Mouse (Mus musculus) cerebellum, postnatal 25 days (tissue): Measurements from ENCODE around the gene Pitpnm1.

Experiments used
- DNase-seq, 2 experiments: peaks; one replicate each; pipeline ENCODE4 v3.0.0; 2021; ENCODE audit warnings: mixed read lengths in 2 of 2

Gene Pitpnm1

GRCm38 (mm10) chr19:4096642-4097440 lies 3.0 kb upstream of the Pitpnm1 start, which contains the start of gene Cdk2ap2:
Gene Cdk2ap2 (plus strand): TSS chr19:4097182.
- DNase-seq = peak; percentile 100

DNA sequence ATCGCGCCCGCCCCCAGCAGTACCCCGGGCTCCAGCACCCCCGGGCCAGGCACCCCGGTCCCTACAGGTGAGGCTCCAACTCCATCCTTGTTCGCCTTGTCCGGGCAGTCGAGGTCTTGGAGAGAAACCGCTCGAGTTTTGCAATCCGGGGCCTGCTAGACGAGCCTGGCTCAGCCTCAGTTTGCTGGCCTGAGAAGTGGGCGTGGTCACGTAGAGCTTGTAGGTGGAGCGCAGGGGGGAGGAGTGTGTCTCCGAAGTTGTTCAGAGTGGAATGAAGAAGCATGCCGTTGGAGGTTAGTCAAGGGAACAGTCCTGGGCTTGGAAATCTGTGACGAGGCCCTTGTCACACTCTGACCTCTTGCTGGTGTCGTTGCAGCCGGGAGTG lies 2.4 kb upstream of the Pitpnm1 start:
- DNase-seq = no peak

DNA sequence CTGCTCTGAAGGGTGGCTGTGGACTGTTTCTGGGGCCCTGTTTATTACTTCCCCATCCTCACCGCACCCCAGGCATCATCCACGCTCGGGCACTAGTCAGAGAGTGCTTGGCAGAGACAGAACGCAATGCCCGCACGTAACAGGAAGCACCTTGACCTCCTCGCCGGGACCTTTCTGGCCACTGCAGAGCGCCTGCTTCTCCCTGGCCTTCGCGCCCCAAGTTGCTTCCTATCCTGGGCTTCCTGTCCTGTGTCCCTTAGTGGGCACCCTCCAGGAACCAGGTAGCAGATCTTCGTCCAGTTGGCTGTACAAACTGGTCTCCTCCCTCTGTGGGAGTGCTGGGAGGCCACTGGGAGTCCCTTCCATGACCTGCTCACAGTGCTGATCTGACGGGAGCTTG lies 1.4 kb upstream of the Pitpnm1 start:
- peak; percentile 43 for DNase-seq

DNA sequence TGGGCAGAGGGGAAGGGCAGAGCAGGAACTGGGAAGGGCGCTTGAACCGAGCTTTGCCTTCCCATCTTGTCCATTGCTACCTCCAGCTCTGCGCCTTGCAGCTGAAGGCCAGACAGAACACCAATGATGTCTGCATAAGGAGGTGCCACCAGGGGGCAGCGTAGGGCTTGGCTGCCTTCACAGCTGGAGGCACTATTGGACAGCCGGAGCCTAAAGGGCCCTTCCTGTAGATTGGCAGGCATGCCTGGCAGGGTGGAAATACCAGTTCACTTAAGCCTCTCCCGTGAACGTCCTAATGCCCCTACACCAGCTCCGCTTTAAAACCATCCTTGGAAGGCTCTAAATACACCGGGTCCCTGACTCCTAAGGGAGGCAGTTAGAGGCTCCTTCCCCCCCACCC lies 742 bp upstream of the Pitpnm1 start:
- DNase-seq = peak; percentile 94 to 96

DNA sequence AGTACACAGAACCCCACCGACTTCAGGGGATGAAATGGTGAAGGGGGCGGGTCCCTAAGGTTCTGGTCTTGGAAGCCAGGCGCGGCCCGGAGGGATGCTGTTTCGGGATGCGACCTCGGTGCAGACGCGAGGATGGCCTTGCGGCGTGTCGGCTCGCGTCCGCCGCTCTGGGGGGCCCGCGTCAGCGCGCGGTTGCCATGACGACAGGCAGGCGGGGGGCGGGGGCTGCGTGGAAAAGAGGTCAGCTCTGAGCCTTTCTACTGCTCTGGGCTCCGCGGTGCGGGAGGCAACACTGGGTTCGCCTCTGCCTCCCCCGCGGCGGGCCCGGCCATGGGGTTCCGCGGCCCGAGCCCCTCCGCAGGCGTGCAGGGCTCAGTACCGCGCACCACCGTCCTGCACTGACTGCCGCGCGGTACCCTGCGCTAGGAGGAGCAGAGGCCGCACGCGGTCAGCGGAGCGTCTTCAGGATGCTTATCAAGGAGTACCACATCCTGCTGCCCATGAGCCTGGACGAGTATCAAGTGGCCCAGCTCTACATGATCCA lies 992 bp downstream of the Pitpnm1 start:
- DNase-seq = peak; percentile 89 to 92

GRCm38 (mm10) chr19:4101466-4101865 lies 1.7 kb downstream of the Pitpnm1 start:
- peak; percentile 49 to 60 for DNase-seq

- DNase-seq = peak in 1 of 2 experiments; percentile 28
Measured at GRCm38 (mm10) chr19:4102049-4102448, 2.3 kb downstream of the Pitpnm1 start.

DNA sequence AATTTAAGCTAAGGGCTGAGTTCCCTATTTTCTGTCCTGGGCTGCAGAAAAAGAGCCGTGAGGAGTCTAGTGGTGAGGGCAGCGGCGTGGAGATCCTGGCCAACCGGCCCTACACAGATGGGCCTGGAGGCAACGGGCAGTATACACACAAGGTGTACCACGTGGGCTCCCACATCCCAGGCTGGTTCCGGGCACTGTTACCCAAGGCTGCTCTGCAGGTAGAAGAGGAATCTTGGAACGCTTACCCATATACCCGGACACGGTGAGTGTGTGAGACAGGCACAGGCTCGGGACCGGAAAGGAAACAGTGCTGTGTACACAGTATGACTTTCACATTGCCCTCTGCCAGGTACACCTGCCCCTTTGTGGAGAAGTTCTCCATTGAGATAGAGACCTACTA lies 2.8 kb downstream of the Pitpnm1 start:
- peak; percentile 77 to 82 for DNase-seq

DNA sequence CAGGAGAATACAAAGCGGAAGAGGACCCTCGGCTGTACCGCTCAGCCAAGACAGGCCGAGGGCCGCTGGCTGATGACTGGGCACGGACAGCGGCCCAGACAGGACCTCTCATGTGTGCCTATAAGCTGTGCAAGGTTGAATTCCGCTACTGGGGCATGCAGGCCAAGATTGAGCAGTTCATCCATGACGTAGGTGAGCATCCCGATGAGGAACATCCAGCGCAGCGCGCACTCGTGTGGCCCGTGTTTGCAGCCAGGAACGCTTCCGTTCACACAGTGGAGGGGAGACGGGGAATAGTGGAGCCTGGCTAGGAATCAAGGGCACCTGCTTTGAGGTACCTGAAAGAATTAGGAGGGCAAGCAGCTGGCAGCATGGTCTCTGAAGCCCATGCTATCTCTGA lies 3.5 kb downstream of the Pitpnm1 start:
- peak; percentile 41 to 45 for DNase-seq

DNA sequence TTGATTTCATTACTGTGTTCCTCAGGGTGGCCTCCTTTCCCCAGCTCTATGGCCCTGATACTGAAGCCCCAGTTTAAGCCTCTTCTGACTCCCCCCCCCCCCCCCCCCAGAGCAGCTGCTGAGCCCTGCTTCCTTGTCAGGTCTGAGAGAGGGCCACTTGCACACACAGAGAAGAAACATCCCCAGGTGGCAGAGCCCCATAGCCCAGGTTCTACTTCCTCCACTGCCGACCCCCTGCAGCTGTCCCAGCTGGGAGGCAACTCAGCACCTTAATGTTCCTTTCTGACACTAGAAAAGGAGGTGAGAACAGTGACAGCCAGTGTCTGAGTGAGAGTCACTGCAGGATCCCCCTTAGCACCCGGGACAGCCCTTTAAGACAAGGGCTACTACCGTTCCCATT lies 4.0 kb downstream of the Pitpnm1 start:
- peak in 1 of 2 experiments; percentile 19 for DNase-seq

DNA sequence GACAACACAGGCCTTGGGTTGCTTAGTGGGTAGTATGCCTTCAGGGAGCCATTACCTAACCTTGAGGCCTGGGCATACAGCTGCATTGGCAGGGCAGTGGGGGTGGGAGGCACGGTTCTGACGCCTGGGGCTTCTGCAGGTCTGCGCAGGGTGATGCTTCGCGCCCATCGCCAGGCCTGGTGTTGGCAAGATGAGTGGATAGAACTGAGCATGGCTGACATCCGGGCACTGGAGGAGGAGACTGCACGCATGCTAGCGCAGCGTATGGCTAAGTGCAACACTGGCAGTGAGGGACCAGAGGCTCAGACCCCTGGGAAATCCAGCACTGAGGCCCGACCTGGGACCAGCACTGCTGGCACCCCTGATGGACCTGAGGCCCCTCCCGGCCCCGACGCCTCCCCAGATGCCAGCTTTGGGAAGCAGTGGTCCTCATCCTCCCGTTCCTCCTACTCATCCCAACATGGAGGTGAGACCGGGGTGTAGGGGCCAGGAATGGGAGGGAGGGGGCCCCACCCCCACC lies 4.9 kb downstream of the Pitpnm1 start:
- DNase-seq = peak in 1 of 2 experiments; percentile 40

DNA sequence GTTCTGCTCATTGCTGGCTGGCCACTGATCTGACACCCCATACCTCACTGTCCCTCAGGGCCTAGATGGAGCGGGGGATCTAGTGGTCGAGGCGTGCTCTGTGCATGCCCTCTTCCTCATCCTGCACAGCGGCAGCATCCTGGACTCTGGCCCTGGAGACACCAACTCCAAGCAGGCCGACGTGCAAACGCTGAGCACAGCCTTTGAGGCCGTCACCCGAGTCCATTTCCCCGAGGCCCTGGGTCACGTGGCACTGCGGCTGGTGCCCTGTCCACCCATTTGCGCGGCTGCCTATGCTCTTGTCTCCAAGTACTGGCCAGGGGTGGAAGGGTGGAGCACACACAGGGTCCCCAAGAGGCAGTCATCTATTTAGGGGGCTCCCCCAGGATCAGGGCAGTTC lies 6.9 kb downstream of the Pitpnm1 start:
- DNase-seq = peak in 1 of 2 experiments; percentile 30

DNA sequence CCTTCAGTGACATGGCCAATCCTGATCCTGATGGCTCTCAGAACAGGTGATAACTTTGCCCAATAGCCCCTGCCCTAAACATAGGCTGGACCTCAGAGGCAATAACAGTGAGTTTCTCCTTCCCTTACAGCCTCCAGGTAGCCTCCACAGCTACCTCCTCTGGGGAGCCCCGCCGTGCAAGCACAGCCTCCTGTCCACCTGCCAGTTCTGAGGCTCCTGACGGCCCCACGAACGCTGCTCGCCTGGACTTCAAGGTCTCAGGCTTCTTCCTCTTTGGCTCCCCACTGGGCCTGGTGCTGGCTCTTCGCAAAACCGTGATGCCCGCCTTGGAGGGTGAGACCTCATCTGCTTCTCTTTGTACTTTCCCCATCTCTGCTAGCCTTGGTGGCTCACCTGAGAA lies 8.7 kb downstream of the Pitpnm1 start:
- DNase-seq = no peak

GRCm38 (mm10) chr19:4112063-4112960 lies 12.5 kb downstream of the Pitpnm1 start:
- peak in 1 of 2 experiments; percentile 31 for DNase-seq

GRCm38 (mm10) chr19:4113186-4113805 lies 13.5 kb downstream of the Pitpnm1 start:
- DNase-seq = peak; percentile 99

GRCm38 (mm10) chr19:4113806-4114230 lies 14.0 kb downstream of the Pitpnm1 start:
- DNase-seq = peak in 1 of 2 experiments; percentile 38

- peak in 1 of 2 experiments; percentile 50 for DNase-seq
Measured at GRCm38 (mm10) chr19:4114551-4114950, 14.8 kb downstream of the Pitpnm1 start.

DNA sequence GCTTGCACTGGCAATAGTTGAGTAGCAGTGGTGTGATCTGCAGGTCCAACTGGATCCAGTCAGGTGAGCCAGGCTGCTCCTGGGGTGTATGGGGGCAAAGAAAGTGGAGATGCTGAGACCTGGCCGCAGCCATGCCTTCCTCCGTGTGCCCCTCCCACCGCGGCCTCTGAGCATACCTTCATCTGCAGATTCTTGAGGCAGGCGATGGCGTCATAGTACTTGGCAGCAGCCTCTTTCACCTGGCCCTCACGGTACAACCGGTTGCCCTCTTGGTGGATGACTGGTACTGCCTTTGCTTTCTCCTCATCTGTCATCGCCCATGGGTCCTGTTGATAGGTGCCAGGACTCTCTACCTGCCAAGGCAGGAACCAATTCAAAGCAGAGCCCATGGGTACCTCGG lies 15.3 kb downstream of the Pitpnm1 start:
- DNase-seq = no peak

- DNase-seq = no peak
Measured at GRCm38 (mm10) chr19:4115816-4116215, 16.0 kb downstream of the Pitpnm1 start.

- DNase-seq = no peak
Measured at GRCm38 (mm10) chr19:4117006-4117405, 17.2 kb downstream of the Pitpnm1 start.

GRCm38 (mm10) chr19:4118350-4118749 lies 18.6 kb downstream of the Pitpnm1 start:
- no peak for DNase-seq

GRCm38 (mm10) chr19:4119716-4120487 lies 20.1 kb downstream of the Pitpnm1 start:
- DNase-seq = no peak
